Mouse (Mus musculus): ENCODE data around the gene Zfp948.

GRCm38 (mm10) chr17:21585521-21585920 is 18.7 kb downstream of the Zfp948 start:
- TF ChIP-seq CTCF (IDR thresholded peaks at IDR 0.05; ENCODE audit: low read depth, low read length) (no peak), POLR2A (IDR thresholded peaks at IDR 0.05; ENCODE audit: insufficient read depth, low read length) (no peak)
